Mouse (Mus musculus): Measurements from ENCODE around the gene Mllt1. TPM values are rescaled to one million over a fixed set of nuclear protein-coding genes. Genes with fewer than 3 reads are reported as not detected.

The Mllt1 gene
- polyA plus RNA-seq, 2 experiments from 2014 or later: 4.5 to 7.0 TPM

GRCm38 (mm10) chr17:56876981-56877380 lies 58.2 kb downstream of the Mllt1 start:
- no peak for ATAC-seq

GRCm38 (mm10) chr17:56876465-56876864 lies 58.8 kb downstream of the Mllt1 start:
- ATAC-seq: no peak

- ATAC-seq: no peak
Observed at GRCm38 (mm10) chr17:56874936-56875651, 60.1 kb downstream of the Mllt1 start, which contains the start of gene 1700061G19Rik. Gene 1700061G19Rik (plus strand): TSS chr17:56875477.

GRCm38 (mm10) chr17:56874237-56874636 lies 61.0 kb downstream of the Mllt1 start, which contains the start of gene Acsbg2:
Gene Acsbg2 (minus strand): TSS chr17:56874447.
- ATAC-seq: no peak

GRCm38 (mm10) chr17:56872512-56872911 lies 62.7 kb downstream of the Mllt1 start:
- no peak for ATAC-seq

- ATAC-seq: no peak
Observed at GRCm38 (mm10) chr17:56871767-56872166, 63.4 kb downstream of the Mllt1 start.

- no peak for ATAC-seq
Observed at GRCm38 (mm10) chr17:56870287-56870953, 64.8 kb downstream of the Mllt1 start.

- no peak for ATAC-seq
Observed at GRCm38 (mm10) chr17:56869481-56869977, 65.7 kb downstream of the Mllt1 start.

- ATAC-seq: no peak
Observed at GRCm38 (mm10) chr17:56866071-56866470, 69.1 kb downstream of the Mllt1 start.

- no peak for ATAC-seq
Observed at GRCm38 (mm10) chr17:56861197-56861596, 74.0 kb downstream of the Mllt1 start.

GRCm38 (mm10) chr17:56858922-56859321 lies 76.3 kb downstream of the Mllt1 start:
- ATAC-seq: no peak

GRCm38 (mm10) chr17:56858216-56858615 lies 77.0 kb downstream of the Mllt1 start:
- peak; percentile 77 for ATAC-seq

- no peak for ATAC-seq
Observed at GRCm38 (mm10) chr17:56855421-56855820, 79.8 kb downstream of the Mllt1 start.

- no peak for ATAC-seq
Observed at GRCm38 (mm10) chr17:56851167-56851566, 84.0 kb downstream of the Mllt1 start.

- ATAC-seq: no peak
Observed at GRCm38 (mm10) chr17:56849710-56850109, 85.5 kb downstream of the Mllt1 start.

GRCm38 (mm10) chr17:56848785-56849184 lies 86.4 kb downstream of the Mllt1 start:
- ATAC-seq: no peak

GRCm38 (mm10) chr17:56843678-56844077 lies 91.5 kb downstream of the Mllt1 start:
- ATAC-seq: peak; percentile 78

Other genes with a start within 250 kb of the Mllt1 start
- 100 to 1,000 TPM; 225 to 227 TPM for gene Ndufa11, start 217.6 kb downstream of the Mllt1 start, polyA plus RNA-seq (2017; shearing (Covaris generic))
- 1 to 10 TPM; 5.8 to 8.2 TPM for gene Vmac, start 217.4 kb downstream of the Mllt1 start, polyA plus RNA-seq (2017; shearing (Covaris generic))
- gene Nrtn, start 177.9 kb downstream of the Mllt1 start, polyA plus RNA-seq (2017; shearing (Covaris generic)): not detected
- 10 to 100 TPM; 30.3 to 41.2 TPM for gene Dus3l, start 170.7 kb downstream of the Mllt1 start, polyA plus RNA-seq (2017; shearing (Covaris generic))
- 1 to 10 TPM in 1 of 2 experiments, under 1 TPM in 1; 0.24 to 1.1 TPM for gene Prr22, start 165.2 kb downstream of the Mllt1 start, polyA plus RNA-seq (2017; shearing (Covaris generic))
- 1 to 10 TPM; 1.2 to 2.1 TPM for gene Rfx2, start 104.4 kb downstream of the Mllt1 start, polyA plus RNA-seq (2017; shearing (Covaris generic))
- gene Acsbg2, start 61.0 kb downstream of the Mllt1 start, polyA plus RNA-seq (2017; shearing (Covaris generic)): under 1 TPM in 1 of 2 experiments, not detected in 1; 0.12 TPM
- under 1 TPM in 1 of 2 experiments, not detected in 1; 0.31 TPM for gene 1700061G19Rik, start 59.9 kb downstream of the Mllt1 start, polyA plus RNA-seq (2017; shearing (Covaris generic))
- gene Acer1, start 46.7 kb upstream of the Mllt1 start, polyA plus RNA-seq (2017; shearing (Covaris generic)): under 1 TPM in 1 of 2 experiments, not detected in 1; 0.16 TPM
- 100 to 1,000 TPM; 108 to 110 TPM for gene Clpp, start 54.9 kb upstream of the Mllt1 start, polyA plus RNA-seq (2017; shearing (Covaris generic))
- gene Alkbh7, start 61.9 kb upstream of the Mllt1 start, polyA plus RNA-seq (2017; shearing (Covaris generic)): 10 to 100 TPM; 21.6 to 25.1 TPM
- not detected for gene Pspn, start 64.6 kb upstream of the Mllt1 start, polyA plus RNA-seq (2017; shearing (Covaris generic))
- gene Gtf2f1, start 75.9 kb upstream of the Mllt1 start, polyA plus RNA-seq (2017; shearing (Covaris generic)): 100 to 1,000 TPM in 1 of 2 experiments, 10 to 100 TPM in 1; 72.1 to 102 TPM
- gene Gm17949, start 76.1 kb upstream of the Mllt1 start, polyA plus RNA-seq (2017; shearing (Covaris generic)): 1 to 10 TPM in 1 of 2 experiments, not detected in 1; 1.5 TPM
- 10 to 100 TPM; 16.0 to 29.4 TPM for gene Khsrp, start 96.1 kb upstream of the Mllt1 start, polyA plus RNA-seq (2017; shearing (Covaris generic))
- gene Slc25a41, start 106.2 kb upstream of the Mllt1 start, polyA plus RNA-seq (2017; shearing (Covaris generic)): not detected
- gene Crb3, start 123.7 kb upstream of the Mllt1 start, polyA plus RNA-seq (2017; shearing (Covaris generic)): 1 to 10 TPM; 2.1 to 2.9 TPM
- gene Slc25a23, start 124.4 kb upstream of the Mllt1 start, polyA plus RNA-seq (2017; shearing (Covaris generic)): 1 to 10 TPM; 2.3 to 3.4 TPM
- gene Dennd1c, start 143.1 kb upstream of the Mllt1 start, polyA plus RNA-seq (2017; shearing (Covaris generic)): 100 to 1,000 TPM; 215 to 337 TPM
- gene Tubb4a, start 152.4 kb upstream of the Mllt1 start, polyA plus RNA-seq (2017; shearing (Covaris generic)): 1 to 10 TPM; 4.3 to 7.8 TPM
- 10 to 100 TPM in 1 of 2 experiments, 1 to 10 TPM in 1; 8.2 to 11.9 TPM for gene Tnfsf9, start 169.9 kb upstream of the Mllt1 start, polyA plus RNA-seq (2017; shearing (Covaris generic))
- under 1 TPM in 1 of 2 experiments, not detected in 1; 0.52 TPM for gene Cd70, start 214.4 kb upstream of the Mllt1 start, polyA plus RNA-seq (2017; shearing (Covaris generic))